Mouse (Mus musculus) stomach, embryonic 16.5 days (tissue): ENCODE results near the gene Cfl1. TPM values are rescaled to one million over a fixed set of nuclear protein-coding genes. Genes with fewer than 3 reads are reported as not detected.
A peak's percentile ranks its signal among the peaks of the same experiment; 100 is the strongest.
"Not testable (repeated sequence)": the region's sequence is repeated elsewhere in the genome, so short reads cannot be mapped to it uniquely, and the experiment has no call there.

Experiments used
- ATAC-seq: fragments of 200-750 bp; cut with Nextera tagmentation; 2 replicates; pipeline ENCODE4 v1.8.0; 2017; ENCODE audit warnings: moderate number of reproducible peaks, moderate TSS enrichment; ENCODE audit not compliant: insufficient read depth, low FRiP score
- H3K27ac ChIP-seq: fragments of 300-500 bp; sonication (generic); 2 replicates; pipeline ENCODE4 v1.5.1; 2014; ENCODE audit warnings: low read length
- H3K27me3 ChIP-seq: fragments of 300-500 bp; sonication (generic); 2 replicates; pipeline ENCODE4 v1.6.1; 2014; ENCODE audit warnings: low read length, control low read depth, mixed read lengths; ENCODE audit not compliant: control insufficient read depth, insufficient read depth
- H3K36me3 ChIP-seq: fragments of 300-500 bp; sonication (generic); 2 replicates; pipeline ENCODE4 v1.6.1; 2014; ENCODE audit warnings: low read length; ENCODE audit not compliant: control insufficient read depth, insufficient read depth
- H3K4me1 ChIP-seq: fragments of 300-500 bp; sonication (generic); 2 replicates; pipeline ENCODE4 v1.6.1; 2014; ENCODE audit warnings: low read length, control low read depth, mixed read lengths; ENCODE audit not compliant: control insufficient read depth, insufficient read depth
- H3K4me2 ChIP-seq: fragments of 300-500 bp; sonication (generic); 2 replicates; pipeline ENCODE4 v1.6.1; 2014; ENCODE audit warnings: low read depth, low read length, mixed read lengths
- H3K4me3 ChIP-seq: fragments of 300-500 bp; sonication (generic); replicated peaks from 2 replicates; pipeline ENCODE4 v1.5.1; 2014; ENCODE audit warnings: mild to moderate bottlenecking, low read length
- H3K9ac ChIP-seq: fragments of 300-500 bp; sonication (generic); 2 replicates; pipeline ENCODE4 v1.6.1; 2014; ENCODE audit warnings: low read length
- H3K9me3 ChIP-seq: fragments of 300-500 bp; sonication (generic); replicated peaks from 2 replicates; pipeline ENCODE4 v1.6.1; 2016; ENCODE audit warnings: low read length, control low read depth; ENCODE audit not compliant: control insufficient read depth
- WGBS: fragments of 180-500 bp; shearing (Covaris S2); extraction: QIAGEN DNeasy Blood & Tissue Kit; methylation state at CpG from one replicate; pipeline ENCODE4 v1.1.7; 2014; 5-methylcytosine and 5-hydroxymethylcytosine counted together
- polyA plus RNA-seq: library from polyadenylated mRNA; unstranded; fragments of >200 nt; fragmentation: Nextera tagmentation; extraction: Ambion mirVana; gene quantifications from 2 replicates; pipeline ENCODE4 v1.2.1, GENCODE M21; 2015

Gene Cfl1
- polyA plus RNA-seq, 1 experiment from 2014 or later = 2,288 TPM

DNA sequence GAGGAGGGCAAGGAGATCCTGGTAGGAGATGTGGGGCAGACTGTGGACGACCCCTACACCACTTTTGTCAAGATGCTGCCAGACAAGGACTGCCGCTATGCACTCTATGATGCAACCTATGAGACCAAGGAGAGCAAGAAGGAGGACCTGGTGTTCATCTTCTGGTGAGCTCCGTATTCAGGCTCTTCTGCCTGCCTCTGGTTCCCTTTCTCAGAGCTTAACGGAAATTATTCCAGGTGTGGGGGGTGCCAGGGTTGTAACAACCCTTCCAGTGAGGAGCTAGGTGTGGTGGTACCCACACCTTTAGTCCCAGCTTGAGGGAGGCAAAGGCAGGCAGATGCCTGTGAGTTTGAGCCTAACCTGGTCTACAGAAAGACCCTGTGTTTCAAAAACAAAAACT is 2.4 kb downstream of the Cfl1 start:
- no peak overlapping the region for H3K27ac ChIP-seq
- H3K9ac ChIP-seq = no peak overlapping the region
- H3K9me3 ChIP-seq = no peaks in the 10 kb centered on the region
- H3K27me3 ChIP-seq = no peaks in the 10 kb centered on the region
- H3K36me3 ChIP-seq = peaks cover 14% of the 10 kb centered on the region; the same call in 1 of the 2 replicates
- no peak overlapping the region for H3K4me2 ChIP-seq
- H3K4me1 ChIP-seq = peaks cover 22% of the 10 kb centered on the region
- no peak for ATAC-seq
- H3K4me3 ChIP-seq = no peak overlapping the region
- WGBS = 80% methylated on average over 4 of the region's 4 CpGs

DNA sequence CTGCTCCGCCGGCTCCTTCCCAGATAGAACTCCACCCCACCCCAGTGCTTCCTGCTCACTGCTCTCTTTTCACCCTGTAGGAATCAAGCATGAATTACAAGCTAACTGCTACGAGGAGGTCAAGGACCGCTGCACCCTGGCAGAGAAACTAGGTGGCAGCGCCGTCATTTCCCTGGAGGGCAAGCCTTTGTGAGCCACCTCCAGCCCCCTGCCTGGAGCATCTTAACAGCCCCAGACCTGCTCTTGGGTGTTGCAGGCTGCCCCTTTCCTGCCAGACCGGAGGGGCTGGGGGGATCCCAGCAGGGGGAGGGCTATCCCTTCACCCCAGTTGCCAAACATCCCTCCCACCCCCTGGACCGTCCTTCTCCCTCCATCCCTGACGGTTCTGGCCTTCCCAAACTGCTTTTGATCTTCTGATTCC is 3.1 kb downstream of the Cfl1 start:
- not testable (repeated sequence) for H3K27me3 ChIP-seq, H3K4me3 ChIP-seq, H3K9ac ChIP-seq, H3K27ac ChIP-seq, H3K4me2 ChIP-seq, ATAC-seq, H3K9me3 ChIP-seq
- Histone ChIP-seq H3K36me3 (peaks cover 15% of the 10 kb centered on the region; the same call in 1 of the 2 replicates), H3K4me1 (peaks cover 22% of the 10 kb centered on the region)
- 74% methylated on average over 9 of the region's 9 CpGs for WGBS

DNA sequence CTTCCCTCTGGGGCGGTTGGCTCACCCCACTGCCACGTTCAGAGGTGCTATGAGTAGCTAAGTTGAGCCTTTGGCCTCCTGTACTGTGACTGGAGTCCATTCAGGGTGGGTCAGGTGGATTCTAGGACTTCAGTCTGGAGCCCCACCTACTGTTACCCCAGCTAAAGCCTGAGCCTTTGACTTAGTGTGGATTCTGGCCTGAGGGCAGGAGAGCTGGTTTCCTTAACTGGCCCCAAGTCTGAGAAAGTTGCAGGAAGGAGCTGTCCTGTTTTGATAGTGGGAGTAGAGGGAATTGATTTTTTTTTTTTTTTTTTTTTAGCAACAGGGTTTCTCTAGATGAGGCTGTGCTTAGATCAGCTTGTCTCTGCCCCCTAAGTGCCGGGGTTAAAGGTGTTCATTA is 4.1 kb downstream of the Cfl1 start:
- no peaks in the 10 kb centered on the region for H3K27me3 ChIP-seq
- H3K27ac ChIP-seq = no peak overlapping the region
- H3K4me3 ChIP-seq = no peak overlapping the region
- WGBS = 78% methylated on average over 3 of the region's 3 CpGs
- H3K9me3 ChIP-seq = no peaks in the 10 kb centered on the region
- no peak overlapping the region for H3K9ac ChIP-seq
- H3K4me2 ChIP-seq = no peak overlapping the region
- H3K4me1 ChIP-seq = peaks cover 14% of the 10 kb centered on the region
- H3K36me3 ChIP-seq = peaks cover 15% of the 10 kb centered on the region; the same call in 1 of the 2 replicates
- no peak for ATAC-seq

DNA sequence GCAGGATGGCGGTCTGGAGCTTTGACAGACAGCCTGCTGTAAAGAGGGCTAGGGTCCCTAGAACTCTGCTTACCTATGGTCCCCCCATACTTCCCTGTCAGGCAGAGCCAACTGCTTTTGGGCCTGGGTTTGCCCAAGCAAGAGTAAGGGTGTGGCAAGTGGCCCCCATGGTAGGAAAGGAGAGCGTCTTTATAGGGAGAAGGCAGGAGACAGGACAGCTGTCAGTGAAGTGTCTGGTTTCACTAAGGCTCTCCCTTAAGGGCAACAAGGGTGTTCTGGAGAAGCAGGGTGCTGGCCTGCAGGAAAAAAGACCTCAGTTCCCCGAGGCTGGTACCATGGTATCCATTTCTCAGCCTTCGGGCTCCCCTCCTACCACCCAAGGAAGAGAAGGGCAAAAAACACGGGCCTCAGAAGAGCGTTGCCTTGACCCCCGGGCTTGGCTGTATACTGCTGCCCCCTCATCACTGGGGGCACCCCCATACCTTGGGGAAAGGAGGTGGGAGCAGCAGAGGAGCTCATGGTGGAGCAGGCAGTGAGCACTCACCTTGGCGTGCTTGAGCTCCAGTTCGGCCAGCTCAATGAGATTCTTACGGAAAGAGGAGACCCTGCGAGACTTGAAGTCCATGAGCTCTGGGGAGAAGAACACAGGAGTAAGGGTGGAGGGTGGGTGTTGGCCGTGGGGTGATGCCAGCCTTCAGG is 5.2 kb downstream of the Cfl1 start:
- H3K9ac ChIP-seq = no peak overlapping the region
- no peak overlapping the region for H3K27ac ChIP-seq
- 82% methylated on average over 12 of the region's 12 CpGs for WGBS
- no peaks in the 10 kb centered on the region for H3K9me3 ChIP-seq
- ATAC-seq = no peak
- H3K4me3 ChIP-seq = no peak overlapping the region
- no peaks in the 10 kb centered on the region for H3K27me3 ChIP-seq
- peaks cover 10% of the 10 kb centered on the region for H3K4me1 ChIP-seq
- peaks cover 15% of the 10 kb centered on the region; the same call in 1 of the 2 replicates for H3K36me3 ChIP-seq
- no peak overlapping the region for H3K4me2 ChIP-seq

DNA sequence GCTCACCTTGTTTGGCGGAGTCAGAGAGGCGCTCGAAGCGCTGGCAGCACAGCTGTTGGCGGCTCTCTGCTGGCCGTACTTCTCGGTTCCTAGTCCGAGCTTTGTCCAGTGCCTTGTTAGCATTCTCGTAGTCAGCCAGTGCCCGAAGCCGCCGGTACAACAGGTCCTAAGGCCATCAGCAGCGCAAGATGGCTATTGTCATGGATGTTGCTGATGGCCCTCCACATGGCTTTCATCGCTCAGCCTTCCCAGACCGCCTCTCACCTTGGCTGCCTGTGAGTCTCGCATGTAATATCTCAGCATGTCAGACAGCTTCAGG is 5.8 kb downstream of the Cfl1 start:
- no peaks in the 10 kb centered on the region for H3K9me3 ChIP-seq
- no peak overlapping the region for H3K4me3 ChIP-seq
- ATAC-seq = no peak
- H3K36me3 ChIP-seq = peaks cover 15% of the 10 kb centered on the region; the same call in 1 of the 2 replicates
- no peak overlapping the region for H3K9ac ChIP-seq
- no peaks in the 10 kb centered on the region for H3K27me3 ChIP-seq
- H3K4me2 ChIP-seq = no peak overlapping the region
- no peak overlapping the region for H3K27ac ChIP-seq
- peaks cover 10% of the 10 kb centered on the region for H3K4me1 ChIP-seq
- 83% methylated on average over 16 of the region's 16 CpGs for WGBS

DNA sequence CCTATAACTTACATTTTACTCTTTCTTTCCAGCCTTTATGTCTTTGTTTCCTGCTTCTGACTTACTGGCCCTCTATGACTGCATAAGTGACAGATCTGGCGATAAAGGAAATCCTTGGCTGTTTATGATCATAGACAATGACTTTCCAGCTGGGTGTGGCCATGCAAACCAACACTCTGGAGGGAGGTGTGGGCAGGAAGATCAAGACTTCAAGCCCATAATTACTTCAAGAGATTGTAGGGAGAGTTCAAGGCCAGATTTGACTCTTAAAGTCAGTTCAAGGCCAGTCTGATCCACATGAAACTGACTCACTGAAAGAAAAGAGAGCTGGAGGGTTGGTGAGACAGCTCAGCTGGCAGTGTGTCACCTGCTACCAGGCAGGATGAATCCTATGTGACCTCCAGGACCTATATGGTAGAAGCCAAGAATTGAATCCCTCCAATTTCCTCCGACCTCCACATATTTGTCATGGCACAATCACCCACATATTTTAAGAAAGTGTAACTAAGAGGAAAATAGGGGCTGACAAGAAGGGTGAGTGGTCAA is 10.1 kb downstream of the Cfl1 start:
- Histone ChIP-seq H3K9me3 (no peaks in the 10 kb centered on the region), H3K27ac (no peak overlapping the region), H3K27me3 (no peaks in the 10 kb centered on the region), H3K4me3 (no peak overlapping the region), H3K9ac (no peak overlapping the region), H3K4me1 (no peaks in the 10 kb centered on the region), H3K4me2 (no peak overlapping the region), H3K36me3 (0 out of 2 replicates have a peak, but pooled peaks cover 10% of the 10 kb centered on the region)
- no peak for ATAC-seq
- WGBS = 72% methylated on average over 2 of the region's 2 CpGs

DNA sequence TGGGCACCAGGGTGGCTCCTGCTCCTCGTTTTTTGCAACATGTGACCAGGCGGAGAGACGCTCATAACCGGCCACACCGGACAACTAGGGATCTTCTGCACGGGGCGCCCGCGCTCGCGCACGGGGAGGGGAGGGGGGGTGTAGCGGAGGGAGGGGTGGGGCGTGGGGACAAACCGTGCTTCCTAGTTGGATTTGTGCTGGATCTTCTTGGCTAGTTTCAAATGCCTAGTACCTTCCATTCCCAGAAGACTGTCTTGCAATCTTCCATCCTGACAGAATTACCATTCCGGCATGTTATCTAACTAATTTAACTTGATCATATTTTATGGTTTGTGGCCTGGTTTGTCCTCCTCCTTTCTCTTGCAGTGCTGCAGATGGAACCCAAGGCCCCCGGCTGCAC is 13.4 kb downstream of the Cfl1 start, which contains the start of gene 1700020D05Rik:
1700020D05Rik (minus strand) TSS at position 101 of the 400 bp plus-strand sequence.
- no peak within 1 kb of the TSS for H3K4me3 ChIP-seq
- H3K36me3 ChIP-seq = no peaks in the 10 kb centered on the region
- H3K4me1 ChIP-seq = no peaks in the 10 kb centered on the region
- H3K27me3 ChIP-seq = no peaks in the 10 kb centered on the region
- H3K9ac ChIP-seq = no peak within 1 kb of the TSS
- H3K4me2 ChIP-seq = no peak within 1 kb of the TSS
- H3K27ac ChIP-seq = no peak within 1 kb of the TSS
- no peak for ATAC-seq
- 51% methylated on average over 17 of the region's 17 CpGs for WGBS
- no peaks in the 10 kb centered on the region for H3K9me3 ChIP-seq

DNA sequence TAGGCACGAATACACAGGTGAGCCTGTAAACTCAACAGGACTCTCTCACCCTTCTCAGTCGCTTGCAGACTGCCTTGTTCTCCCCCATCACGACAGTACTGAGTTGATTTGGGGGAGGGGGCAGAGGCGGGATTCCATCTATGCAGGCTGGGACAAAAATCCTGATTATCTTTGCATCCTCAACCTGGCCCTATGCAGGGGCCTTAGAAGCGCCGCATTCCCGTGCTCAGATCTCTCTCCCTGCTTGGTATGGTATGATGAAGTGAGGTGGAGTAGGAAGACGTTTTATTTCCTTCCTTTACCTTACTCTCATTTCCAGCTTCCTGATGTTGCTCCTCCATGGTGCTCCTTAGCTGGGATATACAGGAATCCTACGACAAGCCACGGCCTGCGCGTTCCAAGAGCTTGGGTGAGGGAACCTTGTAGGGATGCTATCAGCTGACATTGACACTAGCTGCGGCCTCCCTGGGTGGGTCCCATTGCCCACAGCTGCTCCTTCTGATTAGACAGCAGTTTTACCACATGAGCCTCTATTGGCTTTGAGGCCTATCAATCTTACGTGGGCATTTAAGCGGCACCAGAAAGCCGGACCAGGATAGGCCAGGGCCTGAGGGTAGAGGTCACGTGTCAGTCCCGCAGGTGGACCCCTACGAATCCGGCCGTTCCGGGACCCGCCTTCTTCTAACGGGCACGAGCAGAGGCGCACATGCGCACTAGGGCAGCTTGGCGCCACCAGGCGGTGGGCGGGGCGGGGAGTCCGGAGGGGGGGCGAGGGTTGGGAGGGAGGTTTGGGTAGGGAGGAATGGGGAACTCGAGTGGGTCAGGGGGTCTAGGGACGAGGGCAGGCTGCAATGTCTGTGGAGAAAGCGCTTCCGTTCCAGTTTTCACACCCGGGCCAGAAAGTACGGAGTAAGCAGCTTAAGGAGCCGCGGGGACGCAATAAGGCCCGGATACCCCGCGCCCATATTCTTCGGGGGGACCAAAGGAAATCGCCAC is 20.1 kb downstream of the Cfl1 start, which contains the start of gene Snx32:
Snx32 (minus strand) TSS at position 508 of the 996 bp plus-strand sequence.
- H3K27me3 ChIP-seq = no peaks in the 10 kb centered on the region
- H3K4me2 ChIP-seq = peak within 1 kb of the TSS; percentile 86
- 3% methylated on average over 47 of the region's 47 CpGs for WGBS
- H3K4me3 ChIP-seq = peak within 1 kb of the TSS; percentile 51
- H3K9me3 ChIP-seq = no peaks in the 10 kb centered on the region
- peak within 1 kb of the TSS; percentile 72 for H3K9ac ChIP-seq
- H3K36me3 ChIP-seq = no peaks in the 10 kb centered on the region
- peak; percentile 98 for ATAC-seq
- H3K4me1 ChIP-seq = 0 out of 2 replicates have a peak, but pooled peaks cover 7% of the 10 kb centered on the region
- peak within 1 kb of the TSS; percentile 52 for H3K27ac ChIP-seq
